Mouse (Mus musculus) kidney, postnatal 0 days (tissue): ENCODE measurements at regions not wholly inside any gene's neighbourhood (a gene's known extent, or its start where the extent isn't known, plus 50 kb on each side); places are given as distances from the start of the nearest gene placed in this dataset.

Experiments used
- ATAC-seq: fragments of 200-750 bp; cut with Nextera tagmentation; replicated peaks from 2 replicates; pipeline ENCODE4 v1.8.0; 2017; ENCODE audit warnings: low read depth, moderate number of reproducible peaks, moderate TSS enrichment, moderate library complexity; ENCODE audit not compliant: low FRiP score
- DNase-seq: peaks from one replicate; pipeline ENCODE4 v3.0.0-alpha.2; 2016; ENCODE audit warnings: low spot score
- H3K27ac ChIP-seq: fragments of 300-500 bp; sonication (generic); 2 replicates; pipeline ENCODE4 v1.5.1; 2014; ENCODE audit warnings: mild to moderate bottlenecking
- H3K27me3 ChIP-seq: fragments of 300-500 bp; sonication (generic); 2 replicates; pipeline ENCODE4 v1.6.1; 2014; ENCODE audit warnings: low read length, mixed read lengths; ENCODE audit not compliant: insufficient read depth
- H3K36me3 ChIP-seq: fragments of 300-500 bp; sonication (generic); 2 replicates; pipeline ENCODE4 v1.6.1; 2014; ENCODE audit warnings: low read length, mixed read lengths; ENCODE audit not compliant: insufficient read depth
- H3K4me1 ChIP-seq: fragments of 300-500 bp; sonication (generic); replicated peaks from 2 replicates; pipeline ENCODE4 v1.6.1; 2014; ENCODE audit warnings: antibody characterized with exemption, low read length, mixed read lengths; ENCODE audit not compliant: insufficient read depth
- H3K4me2 ChIP-seq: fragments of 300-500 bp; sonication (generic); 2 replicates; pipeline ENCODE4 v1.6.1; 2014; ENCODE audit warnings: mild to moderate bottlenecking, low read length, moderate library complexity, mixed read lengths
- H3K4me3 ChIP-seq: fragments of 300-500 bp; sonication (generic); replicated peaks from 2 replicates; pipeline ENCODE4 v1.5.1; 2014; ENCODE audit warnings: low read depth, low read length
- H3K9ac ChIP-seq: fragments of 300-500 bp; sonication (generic); 2 replicates; pipeline ENCODE4 v1.6.1; 2014; ENCODE audit warnings: low read depth, low read length
- H3K9me3 ChIP-seq: fragments of 300-500 bp; sonication (generic); replicated peaks from 2 replicates; pipeline ENCODE4 v1.6.1; 2016; ENCODE audit warnings: low read length, inconsistent platforms, mixed read lengths
- CTCF ChIP-seq: IDR thresholded peaks from 2 replicates; pipeline ENCODE4 v1.5.1; 2016; ENCODE audit warnings: antibody characterized with exemption, low read depth, mild to moderate bottlenecking, moderate library complexity
- WGBS: fragments of 180-500 bp; shearing (Covaris S2); extraction: QIAGEN DNeasy Blood & Tissue Kit; methylation state at CpG from one replicate; pipeline ENCODE4 v1.1.7; 2014; 5-methylcytosine and 5-hydroxymethylcytosine counted together

DNA sequence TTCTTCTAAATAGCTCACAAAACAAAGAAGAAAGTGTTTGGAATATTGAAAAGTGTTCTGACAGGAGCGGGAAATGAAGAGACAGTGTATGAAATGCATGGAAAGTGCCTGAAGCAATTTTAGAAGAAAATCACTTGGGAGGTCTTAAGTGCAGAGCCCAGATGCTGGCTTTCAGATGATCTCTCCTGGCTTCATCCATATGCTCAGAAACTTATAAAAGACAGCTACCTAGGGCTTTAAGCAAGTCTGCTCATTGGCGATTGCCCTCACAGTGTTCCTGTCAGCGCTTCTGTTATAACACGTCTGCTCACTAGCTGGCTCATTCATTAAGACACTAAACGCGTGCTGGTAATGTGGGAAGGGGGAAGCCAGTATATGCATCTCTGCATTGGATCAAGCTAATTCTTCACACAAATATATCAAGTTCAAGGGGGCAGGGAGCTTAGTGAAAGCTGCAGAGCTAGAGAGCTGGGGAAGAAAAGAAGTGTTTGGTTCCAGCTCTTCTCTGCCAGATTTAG is 80.6 kb downstream of the Bod1 start:
- no peak overlapping the region for H3K4me2 ChIP-seq
- no peaks in the 10 kb centered on the region for H3K9me3 ChIP-seq
- ATAC-seq = no peak
- WGBS = 68% methylated on average over 6 of the region's 6 CpGs
- H3K4me1 ChIP-seq = no peaks in the 10 kb centered on the region
- H3K36me3 ChIP-seq = no peaks in the 10 kb centered on the region
- no peak for TF ChIP-seq CTCF
- no peak overlapping the region for H3K4me3 ChIP-seq
- H3K27me3 ChIP-seq = no peaks in the 10 kb centered on the region
- no peak overlapping the region for H3K27ac ChIP-seq
- H3K9ac ChIP-seq = no peak overlapping the region
- no peak for DNase-seq

DNA sequence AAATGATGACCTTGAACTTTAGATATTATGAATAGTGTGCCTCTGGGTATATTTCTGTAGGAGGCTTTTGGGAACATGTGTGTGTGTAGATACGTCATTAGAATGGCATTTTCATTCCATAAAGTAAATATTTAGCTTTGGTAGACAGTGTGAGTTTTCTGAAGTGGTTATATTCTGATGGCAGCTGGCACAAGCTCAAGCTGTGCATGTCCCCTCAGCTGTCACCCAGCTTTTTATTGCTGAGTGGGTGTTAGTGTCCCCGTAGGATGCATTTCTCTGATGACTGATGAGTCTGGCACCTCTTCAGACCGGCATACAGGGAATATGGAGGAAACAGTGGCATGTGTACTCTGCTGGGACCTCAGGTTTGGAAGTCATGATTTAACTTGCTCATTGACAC is 96.7 kb downstream of the Bod1 start:
- Histone ChIP-seq H3K4me2 (no peak overlapping the region), H3K27me3 (no peaks in the 10 kb centered on the region), H3K36me3 (no peaks in the 10 kb centered on the region), H3K9ac (no peak overlapping the region), H3K4me3 (no peak overlapping the region), H3K4me1 (no peaks in the 10 kb centered on the region), H3K27ac (no peak overlapping the region), H3K9me3 (no peaks in the 10 kb centered on the region)
- WGBS = 45% methylated on average over 3 of the region's 3 CpGs
- DNase-seq (no peak), ATAC-seq (no peak)
- TF ChIP-seq CTCF = no peak

DNA sequence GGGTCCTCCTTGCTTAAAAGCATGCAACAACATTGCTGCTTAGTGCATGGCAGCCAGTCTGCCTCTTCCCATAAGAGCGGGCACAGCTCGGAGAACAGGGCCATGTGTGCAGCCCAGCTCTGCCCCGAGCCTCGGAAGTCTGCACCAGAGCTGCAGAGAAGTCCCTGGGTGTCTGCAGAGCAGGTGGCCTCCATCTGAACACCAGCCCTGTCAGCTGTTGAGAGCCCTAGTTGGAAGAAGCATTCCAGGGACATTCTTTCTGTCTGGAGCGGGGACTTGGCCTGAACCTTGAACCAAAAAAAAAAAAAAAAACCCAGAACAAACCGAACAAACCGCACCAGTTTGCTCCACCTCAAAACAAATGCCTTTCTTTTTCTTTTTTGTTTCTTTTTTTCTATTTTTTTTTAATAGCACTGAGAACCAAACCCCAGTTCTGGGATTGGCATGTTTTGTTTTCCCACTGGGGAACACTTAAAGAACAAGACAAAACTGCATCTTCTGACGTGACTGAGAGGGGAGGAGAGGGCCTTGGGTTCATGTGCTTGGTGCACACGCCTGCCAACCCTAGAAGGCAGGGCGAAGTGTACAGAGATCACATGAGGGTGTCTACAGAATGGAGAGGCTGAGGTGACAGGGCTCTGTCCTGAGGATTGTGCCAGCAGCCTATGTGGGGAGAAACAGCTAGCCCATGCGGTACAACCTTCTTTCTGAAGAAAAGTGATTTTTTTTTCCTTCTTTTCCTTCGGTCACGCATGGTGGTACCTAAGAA is 106.8 kb downstream of the Bod1 start:
- Histone ChIP-seq H3K4me1 (peaks cover 6% of the 10 kb centered on the region; the same call in 1 of the 2 replicates), H3K36me3 (no peaks in the 10 kb centered on the region), H3K27me3 (no peaks in the 10 kb centered on the region), H3K4me2 (no peak overlapping the region), H3K4me3 (no peak overlapping the region), H3K27ac (peak overlapping the region; percentile 70), H3K9ac (no peak overlapping the region), H3K9me3 (no peaks in the 10 kb centered on the region)
- TF ChIP-seq CTCF = no peak
- WGBS = 56% methylated on average over 13 of the region's 13 CpGs
- peak; percentile 88 for DNase-seq
- peak; percentile 68 for ATAC-seq

DNA sequence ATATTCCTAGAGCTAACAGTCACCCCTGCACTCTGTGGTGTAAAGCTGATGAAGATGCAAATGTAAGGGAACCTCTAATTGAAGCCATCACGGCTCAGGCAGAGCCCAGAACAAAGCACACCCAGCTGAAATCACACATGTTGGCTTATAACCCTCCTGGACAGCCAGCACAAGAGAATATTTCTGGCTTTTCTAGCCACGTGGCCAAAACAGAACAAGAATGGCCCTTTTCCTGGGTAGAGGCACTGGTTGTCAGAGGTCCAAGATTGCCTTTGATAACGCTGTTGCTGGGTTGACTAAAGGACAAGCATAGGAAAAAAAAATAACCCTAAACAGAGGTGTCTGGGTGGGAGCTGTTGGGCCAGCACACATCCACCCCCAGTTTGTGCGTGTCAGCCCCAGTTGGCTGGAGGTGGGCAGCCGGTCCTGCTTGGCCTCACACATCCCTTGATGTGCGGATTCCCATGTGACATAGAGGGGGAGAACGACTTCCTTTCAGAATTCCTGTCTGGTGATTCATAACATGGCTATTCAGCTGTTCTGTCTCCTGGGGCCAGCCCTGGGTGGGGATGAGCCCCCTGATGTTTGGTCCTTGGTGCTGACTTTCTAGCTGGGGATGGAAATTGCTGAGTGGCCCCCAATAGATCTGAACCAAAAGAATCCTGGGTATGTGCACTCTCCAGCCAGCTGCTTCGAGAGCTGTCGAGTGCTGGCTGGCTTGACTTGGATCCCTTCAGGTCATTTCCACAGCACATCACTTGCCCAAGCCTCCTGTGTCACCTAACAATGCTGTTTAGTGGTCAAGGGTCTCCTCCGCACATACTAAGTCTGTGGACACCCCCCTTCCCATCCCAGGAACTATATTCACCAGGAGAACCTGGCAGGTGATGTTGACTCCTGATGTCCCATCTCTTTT is 107.6 kb downstream of the Bod1 start:
- DNase-seq (peak; percentile 76), ATAC-seq (peak; percentile 67)
- Histone ChIP-seq H3K4me1 (peaks cover 6% of the 10 kb centered on the region; the same call in 1 of the 2 replicates), H3K4me2 (no peak overlapping the region), H3K27me3 (no peaks in the 10 kb centered on the region), H3K9me3 (no peaks in the 10 kb centered on the region), H3K36me3 (no peaks in the 10 kb centered on the region), H3K27ac (peak overlapping the region; percentile 51), H3K4me3 (no peak overlapping the region), H3K9ac (no peak overlapping the region)
- 38% methylated on average over 10 of the region's 10 CpGs for WGBS
- no peak for TF ChIP-seq CTCF

DNA sequence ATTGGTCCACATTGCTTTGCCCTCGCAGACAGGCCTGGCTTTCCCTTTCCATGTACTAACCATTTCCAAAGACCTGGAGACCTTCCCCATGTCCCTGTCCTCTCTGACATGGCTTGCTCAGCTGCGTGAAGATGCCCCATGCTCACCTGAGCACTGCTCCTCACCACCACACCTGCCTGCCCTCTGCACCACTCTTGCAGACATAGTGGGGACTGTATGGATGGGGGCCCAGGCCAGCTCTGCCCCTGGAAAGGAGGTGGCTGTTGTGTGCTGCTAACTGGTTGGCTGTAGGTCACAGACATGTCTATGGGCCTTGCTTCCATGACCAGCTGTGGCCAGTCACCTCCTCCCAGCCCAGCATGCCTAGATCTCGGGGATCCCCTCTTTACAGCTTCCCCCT is 108.7 kb downstream of the Bod1 start:
- 91% methylated on average over 3 of the region's 3 CpGs for WGBS
- TF ChIP-seq CTCF = no peak
- no peak overlapping the region for H3K27ac ChIP-seq
- DNase-seq = no peak
- H3K9ac ChIP-seq = no peak overlapping the region
- no peak overlapping the region for H3K4me2 ChIP-seq
- peaks cover 6% of the 10 kb centered on the region; the same call in 1 of the 2 replicates for H3K4me1 ChIP-seq
- H3K36me3 ChIP-seq = no peaks in the 10 kb centered on the region
- no peak overlapping the region for H3K4me3 ChIP-seq
- H3K9me3 ChIP-seq = no peaks in the 10 kb centered on the region
- no peaks in the 10 kb centered on the region for H3K27me3 ChIP-seq
- no peak for ATAC-seq

DNA sequence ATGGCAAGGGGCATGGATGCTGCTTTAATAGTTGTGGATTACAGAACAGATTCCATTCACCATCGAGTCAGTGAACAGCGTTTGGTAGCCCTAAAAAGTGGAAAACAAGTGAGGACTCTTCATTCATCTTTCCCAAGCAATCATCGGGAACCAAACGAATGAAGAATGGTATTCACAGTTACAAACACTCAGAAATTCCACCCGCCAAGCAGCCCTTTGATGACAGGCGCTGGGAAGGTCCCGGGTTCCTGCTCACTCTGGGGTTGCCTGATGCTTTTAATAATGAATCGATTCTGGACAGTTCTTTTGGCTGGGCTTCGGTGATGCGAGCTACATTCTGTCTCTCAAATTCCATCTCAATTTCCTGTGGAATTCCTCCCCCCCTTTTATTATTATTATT is 110.9 kb downstream of the Bod1 start:
- TF ChIP-seq CTCF = no peak
- Histone ChIP-seq H3K4me1 (peaks cover 6% of the 10 kb centered on the region; the same call in 1 of the 2 replicates), H3K27ac (no peak overlapping the region), H3K4me3 (no peak overlapping the region), H3K9me3 (no peaks in the 10 kb centered on the region), H3K27me3 (no peaks in the 10 kb centered on the region), H3K9ac (no peak overlapping the region), H3K36me3 (no peaks in the 10 kb centered on the region), H3K4me2 (no peak overlapping the region)
- ATAC-seq (no peak), DNase-seq (no peak)
- 74% methylated on average over 10 of the region's 10 CpGs for WGBS
